ENCODE assay signal across 8 mouse cellular contexts in genomic region chr8:108692669-108693665, GRCm38 (mm10).
DNase-seq lines count a peak whose midpoint lies in the region; ATAC-seq and TF ChIP-seq lines count a peak whose summit lies in the region.

No protein-coding gene starts in this region.

- peak; percentile 66 for DNase-seq in heart, embryonic 10.5 days (ENCODE audit: low spot score)
- no peak for DNase-seq in heart, adult 8-10 months (ENCODE audit: low spot score)
- DNase-seq in ES-E14 (ENCODE audit: low read depth, low spot score) (no peak), MN1 (ENCODE audit: low spot score) (no peak)
- DNase-seq in urinary bladder, postnatal 10 days (ENCODE audit: low spot score) = no peak
- DNase-seq in layer of hippocampus, adult 9-11 months = no peak

- no peaks in the 10 kb centered on the region for H3K9me3 ChIP-seq in heart, embryonic 10.5 days
- no peaks in the 10 kb centered on the region for H3K9me3 ChIP-seq in ES-E14 (ENCODE audit: control insufficient read depth, insufficient read depth, low read depth, low read length)
- no peaks in the 10 kb centered on the region for H3K9me3 ChIP-seq in heart, embryonic 14.5 days (ENCODE audit: control insufficient read depth, low read length)
- H3K9me3 ChIP-seq in liver, embryonic 15.5 days (replicated peaks) = no peaks in the 10 kb centered on the region

- H3K27me3 ChIP-seq in heart, embryonic 10.5 days (ENCODE audit: insufficient read depth, poor library complexity, severe bottlenecking) = peaks cover 44% of the 10 kb centered on the region
- H3K27me3 ChIP-seq in heart, embryonic 14.5 days (ENCODE audit: control insufficient read depth, insufficient read depth, low read length) = peaks cover 28% of the 10 kb centered on the region
- H3K27me3 ChIP-seq in liver, embryonic 15.5 days = peaks cover 48% of the 10 kb centered on the region

- no peak overlapping the region for H3K9ac ChIP-seq in ES-E14 (ENCODE audit: insufficient read depth, low read depth, low read length, poor library complexity, severe bottlenecking)
- 0 out of 2 replicates have a peak overlapping the region, but pooled peaks have one; percentile 55 for H3K9ac ChIP-seq in heart, embryonic 14.5 days (ENCODE audit: low read length)
- H3K9ac ChIP-seq in liver, embryonic 15.5 days = no peak overlapping the region

- no peak for ATAC-seq in heart, embryonic 14.5 days (ENCODE audit: insufficient number of reproducible peaks, insufficient read depth, low FRiP score, low read depth)
- ATAC-seq in liver, embryonic 15.5 days (ENCODE audit: insufficient read depth) = no peak

- H3K36me3 ChIP-seq in heart, embryonic 10.5 days = no peaks in the 10 kb centered on the region
- no peaks in the 10 kb centered on the region for H3K36me3 ChIP-seq in ES-E14 (ENCODE audit: control insufficient read depth, insufficient read depth, low read length, poor library complexity, severe bottlenecking)
- H3K36me3 ChIP-seq in heart, embryonic 14.5 days (ENCODE audit: control insufficient read depth, insufficient read depth, low read length) = no peaks in the 10 kb centered on the region
- H3K36me3 ChIP-seq in liver, embryonic 15.5 days (replicated peaks) = no peaks in the 10 kb centered on the region

- H3K4me3 ChIP-seq in heart, embryonic 10.5 days = peak overlapping the region; percentile 60
- no peak overlapping the region for H3K4me3 ChIP-seq in ES-E14 (ENCODE audit: insufficient read depth in 1 of 2, low read depth in 1 of 2, low read length in 2 of 2, poor library complexity in 1 of 2, severe bottlenecking in 1 of 2)
- peak overlapping the region in 1 of 2 experiments; percentile 30; a peak in 1 of 4 replicates for H3K4me3 ChIP-seq in heart, embryonic 14.5 days (ENCODE audit: control insufficient read depth in 1 of 2, insufficient read depth in 1 of 2, low read depth in 1 of 2, low read length in 2 of 2)
- no peak overlapping the region for H3K4me3 ChIP-seq in liver, embryonic 15.5 days (replicated peaks)

- peak overlapping the region; percentile 66 for H3K4me2 ChIP-seq in heart, embryonic 14.5 days (ENCODE audit: low read length)
- H3K4me2 ChIP-seq in liver, embryonic 15.5 days = 0 out of 2 replicates have a peak overlapping the region, but pooled peaks have one; percentile 50

- peaks cover 51% of the 10 kb centered on the region for H3K4me1 ChIP-seq in heart, embryonic 10.5 days
- H3K4me1 ChIP-seq in ES-E14 (ENCODE audit: control insufficient read depth in 2 of 2, insufficient read depth in 2 of 2, low read length in 2 of 2, poor library complexity in 1 of 2) = peaks cover 3 to 8% of the 10 kb centered on the region in 2 experiments; a peak in 2 of 4 replicates
- H3K4me1 ChIP-seq in heart, embryonic 14.5 days (ENCODE audit: control insufficient read depth in 2 of 2, insufficient read depth in 2 of 2, low read length in 2 of 2) = peaks cover 34 to 48% of the 10 kb centered on the region in 2 experiments
- peaks cover 23% of the 10 kb centered on the region for H3K4me1 ChIP-seq in liver, embryonic 15.5 days (replicated peaks)

- H3K27ac ChIP-seq in heart, embryonic 10.5 days = peak overlapping the region; percentile 86
- H3K27ac ChIP-seq in ES-E14 (ENCODE audit: insufficient read depth, low read depth, low read length, poor library complexity, severe bottlenecking) = no peak overlapping the region
- 0 out of 4 replicates have a peak overlapping the region, but pooled peaks have one; percentile 2 to 41 for H3K27ac ChIP-seq in heart, embryonic 14.5 days (replicated peaks in 1 of 2; ENCODE audit: control insufficient read depth in 1 of 2, insufficient read depth in 1 of 2, low read depth in 2 of 2, low read length in 2 of 2)
- H3K27ac ChIP-seq in liver, embryonic 15.5 days (replicated peaks) = no peak overlapping the region

- WGBS in heart, embryonic 10.5 days = 64% methylated on average over 6 of the region's 6 CpGs
- WGBS in heart, embryonic 14.5 days = 73% methylated on average over 6 of the region's 6 CpGs
- WGBS in liver, embryonic 15.5 days (ENCODE audit: insufficient replicate concordance) = 56% methylated on average over 6 of the region's 6 CpGs

- in situ Hi-C loops in ES-E14 (cut with MboI; ENCODE audit: low sequenced_read_pairs in 2 of 2, unreplicated experiment in 2 of 2) = no loop called here

TF ChIP-seq in ES-E14, 5 proteins besides CTCF, POLR2A, EP300 and RAD21:
- TF ChIP-seq ZC3H11A (IDR thresholded peaks at IDR 0.05; ENCODE audit: borderline replicate concordance, low read depth, low read length) (no peak), HCFC1 (IDR thresholded peaks at IDR 0.05; ENCODE audit: borderline replicate concordance, insufficient read depth, low read length) (no peak), ZNF384 (IDR thresholded peaks at IDR 0.05; ENCODE audit: low read depth, low read length) (0 out of 2 replicates have a peak, but pooled peaks have one; percentile 16), MAFK (IDR thresholded peaks at IDR 0.05; ENCODE audit: insufficient read depth, low read depth, low read length) (no peak)

Comparison
In these comparisons a context has a peak if more than half of its experiments do, and no peak if none do; other contexts are left out.
1. H3K27ac ChIP-seq: peak in heart, embryonic 10.5 days (single experiment) and heart, embryonic 14.5 days (2 of 2); none in ES-E14 (single experiment) and liver, embryonic 15.5 days (single experiment).